Comparison of ENCODE assay signal across 23 mouse cellular contexts in genomic region chr15:35238691-35239090, GRCm38 (mm10).
"Had no signal": no experiment of that assay in that cellular context is flagged by ENCODE, and none has a peak within 500 bp of the region (broad histone marks: within the 10 kb centered on the region; RNA-seq: fewer than 3 reads in every experiment).

No protein-coding gene starts in this region.

- DNase-seq: gastrocnemius, postnatal 14 days; gastrocnemius, postnatal 36 days; heart, adult 18-20 months; heart, postnatal 10 days; heart, postnatal 36 days; kidney, adult 11 months; kidney, adult 2 months; kidney, adult 9 months; kidney, postnatal 14 days; kidney, postnatal 36 days; layer of hippocampus, adult 9-11 months; layer of hippocampus, postnatal 36 days; left cerebral cortex, postnatal 4 days had no signal

- H3K27ac ChIP-seq: hindbrain, embryonic 13.5 days; hindbrain, embryonic 15.5 days; hindbrain, postnatal 0 days; kidney, embryonic 15.5 days; kidney, postnatal 0 days; limb, embryonic 13.5 days; limb, embryonic 15.5 days; liver, embryonic 12.5 days had no signal

- H3K4me3 ChIP-seq: heart, embryonic 12.5 days; hindbrain, embryonic 13.5 days; hindbrain, embryonic 15.5 days; kidney, embryonic 15.5 days; limb, embryonic 13.5 days; limb, embryonic 15.5 days; liver, embryonic 12.5 days had no signal

- H3K4me2 ChIP-seq: heart, embryonic 12.5 days; hindbrain, embryonic 13.5 days; hindbrain, embryonic 15.5 days; kidney, embryonic 15.5 days; limb, embryonic 13.5 days; limb, embryonic 15.5 days; liver, embryonic 12.5 days had no signal

- H3K9me3 ChIP-seq: heart, embryonic 12.5 days; hindbrain, embryonic 13.5 days; hindbrain, embryonic 15.5 days; kidney, embryonic 15.5 days; limb, embryonic 13.5 days; limb, embryonic 15.5 days; liver, embryonic 12.5 days had no signal

- ATAC-seq: hindbrain, postnatal 0 days; intestine, embryonic 16.5 days; liver, embryonic 12.5 days had no signal

- H3K4me1 ChIP-seq: heart, embryonic 12.5 days; hindbrain, embryonic 13.5 days; hindbrain, embryonic 15.5 days; kidney, embryonic 15.5 days; limb, embryonic 13.5 days; limb, embryonic 15.5 days; liver, embryonic 12.5 days had no signal

- H3K9ac ChIP-seq: heart, embryonic 12.5 days; hindbrain, embryonic 13.5 days; hindbrain, embryonic 15.5 days; kidney, embryonic 15.5 days; limb, embryonic 13.5 days; limb, embryonic 15.5 days; liver, embryonic 12.5 days had no signal

- H3K36me3 ChIP-seq: heart, embryonic 12.5 days; hindbrain, embryonic 13.5 days; hindbrain, embryonic 15.5 days; kidney, embryonic 15.5 days; limb, embryonic 13.5 days; limb, embryonic 15.5 days; liver, embryonic 12.5 days had no signal

- H3K27me3 ChIP-seq: heart, embryonic 12.5 days; hindbrain, embryonic 13.5 days; hindbrain, embryonic 15.5 days; kidney, embryonic 15.5 days; limb, embryonic 13.5 days; limb, embryonic 15.5 days; liver, embryonic 12.5 days had no signal
